Mouse (Mus musculus) c-Kit-positive CD71-positive TER-119-negative erythroid progenitor cells, embryonic 14.5 days (primary cell): ENCODE measurements around the gene Hrh1.

ENCODE experiments used
- DNase-seq: peaks from one replicate; pipeline ENCODE4 v3.0.0-alpha.2; 2013; ENCODE audit warnings: low read depth

Hrh1 gene

GRCm38 (mm10) chr6:114406634-114407033 is 8.9 kb downstream of the Hrh1 start:
- no peak for DNase-seq

DNA sequence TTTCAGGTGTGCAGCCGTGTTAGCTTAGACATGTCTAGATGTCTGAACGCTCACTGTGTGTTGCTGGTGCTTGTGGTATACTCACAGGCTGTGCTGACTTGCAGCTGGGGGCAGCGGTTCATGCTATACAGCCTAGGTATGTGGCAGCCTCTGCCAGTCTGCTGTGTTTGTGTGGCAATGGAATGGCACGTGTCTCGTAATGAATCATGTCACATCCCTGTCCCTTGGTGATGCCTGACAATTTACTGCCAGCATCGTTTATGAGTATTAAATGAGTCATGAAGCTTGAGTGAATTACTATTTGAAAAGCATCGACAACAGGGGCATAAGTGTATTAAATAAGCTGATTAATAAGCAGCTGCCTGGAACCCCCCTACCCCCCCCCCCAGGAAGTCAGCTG is 9.3 kb downstream of the Hrh1 start:
- DNase-seq: no peak

- no peak for DNase-seq
These were observed 10.5 kb downstream of the Hrh1 start for GRCm38 (mm10) chr6:114408278-114408677.

GRCm38 (mm10) chr6:114411913-114412312 is 14.2 kb downstream of the Hrh1 start:
- DNase-seq: no peak

- no peak for DNase-seq
These were observed 16.8 kb downstream of the Hrh1 start for GRCm38 (mm10) chr6:114414510-114414909.

DNA sequence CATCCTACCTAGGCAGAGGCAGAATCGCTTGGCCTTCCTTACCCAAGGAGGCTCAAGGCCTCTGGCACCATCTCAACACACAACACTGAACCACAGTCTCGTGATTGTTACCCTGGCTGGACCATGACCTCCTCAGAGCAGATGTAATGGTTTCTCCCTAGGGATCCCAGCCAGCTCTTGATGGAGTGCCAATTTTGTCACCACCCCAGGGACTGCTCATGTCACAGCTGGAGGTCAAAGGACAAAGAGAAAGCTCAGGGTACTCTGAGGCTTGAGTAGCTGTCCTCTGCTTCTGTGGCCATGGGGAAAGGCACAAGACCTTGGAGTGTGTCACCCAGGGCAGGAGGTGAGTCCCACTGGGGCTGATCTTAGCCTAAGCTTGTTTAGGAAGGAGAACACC is 20.3 kb downstream of the Hrh1 start:
- no peak for DNase-seq

DNA sequence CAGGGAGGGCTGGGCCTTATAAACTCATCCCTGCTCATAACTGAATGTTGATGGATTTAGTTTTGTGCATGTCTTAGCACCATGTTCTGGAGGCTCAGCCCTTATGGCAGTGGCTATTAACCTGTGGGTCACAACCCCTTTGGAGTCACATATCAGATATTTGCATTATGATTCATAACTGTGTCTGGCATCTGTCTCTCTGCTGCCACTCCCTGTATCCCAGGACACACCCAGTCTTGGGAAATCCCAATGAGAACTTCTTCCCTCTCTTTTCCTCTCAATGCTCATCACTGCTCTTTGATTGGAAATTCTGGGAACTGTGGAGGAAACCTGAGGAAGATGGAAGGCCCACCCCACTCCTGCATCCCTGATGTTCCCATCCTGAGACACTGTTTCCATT is 23.3 kb downstream of the Hrh1 start:
- DNase-seq: no peak

DNA sequence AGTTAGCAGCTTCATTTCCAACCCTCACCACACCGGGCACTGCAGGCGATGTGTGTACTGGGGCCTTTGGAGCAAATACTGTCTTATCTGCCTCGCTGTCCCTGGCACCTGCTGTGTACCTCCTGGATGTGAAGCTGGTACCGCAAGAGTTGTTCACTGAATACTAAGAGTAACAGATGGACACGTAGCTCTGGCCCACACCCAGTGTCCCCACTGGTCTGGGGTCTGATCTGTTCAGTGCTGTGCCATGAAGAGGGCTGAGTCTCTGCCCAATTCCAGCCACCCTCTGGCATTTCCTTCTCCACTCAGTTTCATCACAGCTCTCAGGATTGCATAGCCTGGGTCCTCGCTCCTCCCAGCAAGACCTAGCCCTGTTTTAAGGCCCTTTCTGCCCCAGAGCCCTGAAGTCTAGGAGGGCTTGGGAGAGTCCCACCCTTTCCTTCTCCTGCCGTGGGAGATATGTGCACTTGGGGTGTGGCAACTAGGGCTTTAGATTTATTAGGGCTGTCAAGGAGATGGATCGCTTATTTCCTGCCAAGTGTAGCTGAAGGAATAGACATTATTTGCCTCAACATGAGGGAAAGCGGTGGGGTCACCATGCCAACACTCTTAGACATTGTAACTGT is 25.4 kb downstream of the Hrh1 start:
- no peak for DNase-seq

GRCm38 (mm10) chr6:114425343-114425742 is 27.6 kb downstream of the Hrh1 start:
- no peak for DNase-seq

DNA sequence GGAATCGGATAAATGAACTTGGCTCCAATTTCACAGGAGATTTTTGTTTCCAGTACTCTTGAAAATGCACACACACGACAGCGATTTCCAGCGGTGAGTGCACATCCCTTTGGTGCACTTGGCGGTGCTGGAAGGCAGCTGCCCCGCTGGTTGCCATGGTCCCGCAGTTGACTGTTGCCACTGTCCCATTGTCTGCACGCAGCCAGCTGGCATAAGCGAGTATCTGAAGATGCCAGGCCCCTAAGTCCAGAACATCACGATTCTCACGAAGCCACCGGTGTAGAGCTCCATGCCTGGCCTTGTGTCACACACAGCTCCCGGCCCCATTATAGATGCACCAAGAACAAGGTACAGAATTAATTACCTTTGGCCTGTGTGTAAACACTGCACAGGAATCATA is 29.9 kb downstream of the Hrh1 start:
- DNase-seq: no peak

GRCm38 (mm10) chr6:114428831-114429230 is 31.1 kb downstream of the Hrh1 start:
- DNase-seq: no peak

DNA sequence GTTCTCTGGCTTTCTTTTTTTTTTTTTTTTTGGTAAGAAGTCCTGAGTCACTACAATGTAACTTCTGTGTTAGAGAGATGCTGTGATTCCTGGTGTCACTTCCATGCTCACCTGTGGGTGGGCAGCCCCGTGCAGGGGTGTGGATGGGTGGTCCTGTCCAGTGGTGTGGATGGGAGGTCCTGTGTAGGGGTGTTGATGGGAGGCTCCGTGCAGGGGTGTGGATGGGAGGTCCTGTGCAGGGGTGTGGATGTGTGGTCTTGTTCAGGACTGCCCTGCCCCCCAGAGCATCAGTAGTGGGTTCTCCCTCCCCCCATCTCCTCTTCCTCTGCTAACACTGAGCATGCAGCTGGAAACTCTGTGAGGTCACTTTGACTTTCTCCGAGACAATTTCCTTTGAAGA is 34.9 kb downstream of the Hrh1 start:
- DNase-seq: no peak

GRCm38 (mm10) chr6:114434524-114434923 is 36.8 kb downstream of the Hrh1 start:
- no peak for DNase-seq

GRCm38 (mm10) chr6:114440302-114440701 is 42.6 kb downstream of the Hrh1 start:
- DNase-seq: no peak

DNA sequence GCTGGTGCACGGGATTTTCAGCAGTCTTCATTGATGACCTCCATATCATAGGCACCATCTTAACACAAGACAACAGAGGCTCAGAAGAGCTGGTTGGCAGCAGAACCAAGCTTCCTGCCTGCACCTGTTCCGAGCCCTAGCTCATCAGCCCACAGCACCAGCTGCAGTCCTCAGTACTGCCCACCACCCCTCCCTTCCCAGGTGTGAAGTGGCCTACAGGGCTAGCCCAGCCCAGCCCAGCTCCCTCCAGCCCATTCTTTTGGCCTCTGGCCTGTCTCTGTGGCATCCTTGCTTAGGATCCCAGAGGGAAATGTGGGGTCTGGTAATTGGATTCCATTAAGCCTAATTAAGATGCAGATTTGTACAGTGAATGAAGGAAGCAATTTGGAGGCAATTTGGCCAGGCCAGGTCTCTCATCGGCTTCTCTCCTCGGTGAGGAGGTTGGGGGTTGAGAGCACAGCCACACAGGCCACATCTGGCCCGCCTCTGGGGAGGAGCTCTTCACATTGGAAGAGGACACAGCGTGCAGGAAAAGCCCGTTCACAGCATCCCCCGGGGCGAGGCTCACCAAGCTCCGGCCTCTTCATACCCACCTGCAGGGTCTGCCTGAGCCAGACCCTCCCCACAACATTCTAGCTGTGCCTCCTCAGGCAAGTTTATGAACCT is 43.2 kb downstream of the Hrh1 start:
- no peak for DNase-seq

DNA sequence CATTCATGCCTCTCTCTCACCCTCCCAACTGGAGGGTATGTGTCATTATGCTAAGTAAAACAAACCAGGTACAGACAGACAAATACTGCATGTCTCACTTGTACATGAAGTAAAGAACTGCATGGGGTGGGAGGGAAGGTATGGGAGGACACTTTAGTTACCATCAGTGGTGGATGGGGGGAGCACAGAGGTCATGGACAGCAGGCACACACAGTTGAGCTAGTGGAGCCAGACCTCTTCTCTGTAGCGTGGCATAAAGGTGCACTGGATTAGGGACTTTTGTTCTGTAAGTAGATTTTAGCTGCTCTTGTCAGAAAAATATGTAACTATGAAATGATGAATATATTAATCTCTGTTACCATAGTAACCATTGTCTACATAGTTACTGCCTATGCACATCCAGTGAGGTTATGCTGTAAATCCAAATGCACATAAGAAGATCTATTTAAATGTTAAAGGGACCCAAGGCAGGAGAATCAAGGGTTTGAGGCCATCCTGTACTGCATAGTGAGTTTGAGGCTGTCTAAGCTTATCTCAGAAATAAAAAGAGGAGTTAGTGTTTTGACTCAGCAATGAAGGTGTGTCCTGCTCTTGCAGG is 46.6 kb downstream of the Hrh1 start:
- DNase-seq: no peak

DNA sequence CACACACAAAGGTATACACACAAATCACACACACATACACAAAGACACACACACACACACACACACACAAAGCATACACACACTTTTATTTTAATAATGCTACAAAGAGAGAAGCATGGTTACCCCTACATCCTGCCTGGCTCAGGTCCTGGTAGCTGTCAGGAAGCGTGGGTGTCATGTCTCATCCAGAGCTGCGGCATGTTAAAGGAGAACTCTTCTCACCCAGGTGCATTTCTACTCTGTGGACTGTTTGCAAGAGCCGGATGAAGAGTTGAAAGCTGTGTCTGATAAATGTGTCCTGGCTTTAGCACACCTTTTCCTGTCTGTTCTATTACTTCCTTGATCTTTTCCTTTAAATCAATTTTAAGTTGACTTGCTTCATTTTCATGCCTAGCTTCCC is 47.2 kb downstream of the Hrh1 start:
- no peak for DNase-seq

DNA sequence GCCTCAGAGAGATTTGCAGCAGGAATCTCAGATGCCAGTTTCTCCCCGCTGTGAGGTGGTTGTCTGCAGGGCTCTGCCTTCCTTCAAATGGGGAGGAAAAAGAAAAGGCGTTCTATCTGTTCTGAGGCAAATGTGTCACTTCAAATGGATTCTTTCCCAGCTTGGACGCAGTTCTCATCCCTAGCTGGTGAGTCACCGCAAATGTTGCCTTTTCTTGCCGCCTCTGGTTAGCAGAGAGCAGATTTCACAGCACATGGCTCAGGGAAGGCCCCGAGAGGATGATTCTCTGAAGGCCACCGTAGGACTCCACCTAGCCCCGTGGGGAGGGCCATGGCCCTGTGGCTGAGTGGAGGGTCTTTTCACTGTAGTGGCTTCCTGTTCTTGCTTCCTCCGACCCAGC is 51.2 kb downstream of the Hrh1 start:
- DNase-seq: no peak

DNA sequence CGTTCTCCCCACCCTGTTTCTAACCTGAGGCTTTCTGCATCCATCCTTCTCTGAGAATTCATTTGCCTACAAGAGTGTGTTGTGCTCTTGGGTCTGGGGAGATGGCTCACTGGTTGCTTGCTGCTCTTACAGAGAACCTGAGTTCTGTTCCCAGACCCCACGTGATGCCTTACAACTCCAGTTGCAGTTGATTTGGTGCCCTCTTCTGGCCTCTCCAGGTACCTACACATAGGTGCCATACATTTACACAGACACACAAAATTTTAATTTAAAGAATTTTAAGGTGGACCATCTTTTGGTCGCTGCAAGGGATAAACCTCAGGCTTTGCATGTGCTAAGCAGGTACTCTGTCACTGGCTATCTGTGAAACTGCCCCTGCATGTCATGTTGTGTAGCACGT is 57.5 kb downstream of the Hrh1 start:
- DNase-seq: no peak

DNA sequence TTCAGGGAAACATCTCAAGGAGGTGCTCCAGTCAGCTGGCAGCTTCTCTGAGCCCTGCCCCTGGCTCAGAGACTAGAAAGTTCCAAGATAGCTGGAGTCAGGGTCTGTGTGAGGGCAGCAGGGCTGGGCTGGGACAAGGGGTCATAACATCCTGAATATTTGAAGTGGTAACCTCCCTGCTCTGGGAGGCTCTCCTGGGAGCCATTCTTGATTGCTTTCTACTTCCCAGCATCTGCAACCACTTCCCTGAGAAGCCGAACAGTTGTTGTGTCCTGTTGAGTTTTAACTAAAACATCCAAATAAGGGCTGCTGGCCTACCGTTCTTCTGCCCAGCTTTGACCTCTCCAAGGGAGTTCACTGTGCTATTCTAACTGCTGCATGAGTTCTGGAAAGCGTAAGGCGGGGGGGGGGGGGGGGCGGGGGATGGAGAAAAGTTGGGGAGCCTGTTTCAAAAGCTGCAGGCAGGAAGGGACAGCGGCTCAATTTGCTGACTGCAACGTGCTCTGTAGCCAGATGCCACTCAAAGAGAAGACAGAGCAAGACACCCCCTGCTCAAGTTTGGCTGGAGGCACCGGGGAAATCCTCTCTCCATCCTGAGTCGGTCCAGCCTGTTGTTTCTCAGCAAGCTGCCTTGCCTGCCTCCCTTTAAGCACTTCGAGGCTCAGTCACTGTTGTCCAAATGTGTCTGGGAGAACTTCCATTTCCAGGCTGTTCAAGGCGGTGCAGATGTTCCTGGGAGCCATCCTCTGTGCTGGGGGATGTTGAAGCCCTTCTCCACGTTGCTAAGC is 58.7 kb downstream of the Hrh1 start:
- DNase-seq: no peak

DNA sequence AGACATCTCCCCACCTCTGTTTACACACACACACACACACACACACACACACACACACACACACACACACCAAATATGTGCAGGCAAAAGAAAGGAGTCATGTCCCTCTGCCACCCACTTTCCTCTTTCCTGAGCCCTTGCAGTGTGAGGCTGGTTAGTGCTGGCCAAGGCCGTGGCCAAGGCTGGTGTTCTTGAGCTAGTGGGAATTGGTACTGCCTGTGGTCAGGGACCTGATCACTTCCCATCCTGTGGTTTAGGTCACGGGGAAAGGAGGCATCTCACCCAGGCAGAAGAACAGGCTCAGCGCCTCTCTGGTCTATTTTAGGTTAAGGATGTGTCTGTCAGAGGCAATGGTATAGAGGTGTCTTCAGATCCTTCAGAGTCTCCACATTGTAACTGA is 59.6 kb downstream of the Hrh1 start:
- DNase-seq: no peak

GRCm38 (mm10) chr6:114458191-114458590 is 60.5 kb downstream of the Hrh1 start:
- no peak for DNase-seq

DNA sequence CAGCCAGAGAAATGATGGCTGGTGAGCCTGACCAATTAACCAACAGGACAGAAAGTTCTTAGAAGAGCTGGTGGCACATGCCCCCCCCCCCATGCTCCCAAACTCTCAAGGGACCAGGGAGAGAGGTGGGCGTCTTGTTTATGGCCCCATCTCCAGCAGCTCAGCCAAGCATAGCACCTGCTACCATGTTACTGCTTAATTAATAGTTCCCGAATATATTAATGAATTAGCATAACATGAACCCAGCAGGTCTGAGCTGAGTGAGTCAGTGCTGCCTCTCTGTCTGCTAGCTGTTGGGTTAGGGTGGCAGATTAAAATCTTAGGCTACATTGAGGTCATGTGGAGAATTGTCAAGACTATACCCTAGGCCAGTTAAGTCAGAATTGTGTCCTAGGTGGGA is 62.2 kb downstream of the Hrh1 start:
- DNase-seq: no peak
